Mouse (Mus musculus) forebrain, postnatal 0 days (tissue): ENCODE measurements around the gene Celf1. TPM values are rescaled to one million over a fixed set of nuclear protein-coding genes. Genes with fewer than 3 reads are reported as not detected.
A peak's percentile ranks its signal among the peaks of the same experiment; 100 is the strongest.
"Not testable (repeated sequence)": the region's sequence is repeated elsewhere in the genome, so short reads cannot be mapped to it uniquely, and the experiment has no call there.

ENCODE experiments used
- ATAC-seq: fragments of 200-750 bp; cut with Nextera tagmentation; 2 replicates; pipeline ENCODE4 v1.8.0; 2017; ENCODE audit warnings: mild to moderate bottlenecking, moderate library complexity
- DNase-seq: peaks from one replicate; pipeline ENCODE4 v3.0.0-alpha.2; 2015
- H3K27ac ChIP-seq: fragments of 300-500 bp; sonication (generic); 2 replicates; pipeline ENCODE4 v1.5.1; 2014; ENCODE audit warnings: low read depth, mild to moderate bottlenecking, antibody characterized with exemption, low read length, moderate library complexity, mixed read lengths
- H3K27me3 ChIP-seq: fragments of 300-500 bp; sonication (generic); 2 replicates; pipeline ENCODE4 v1.6.1; 2014; ENCODE audit warnings: mild to moderate bottlenecking, low read length, mixed read lengths; ENCODE audit not compliant: insufficient read depth
- H3K36me3 ChIP-seq: fragments of 300-500 bp; sonication (generic); 2 replicates; pipeline ENCODE4 v1.6.1; 2014; ENCODE audit warnings: mild to moderate bottlenecking, moderate library complexity; ENCODE audit not compliant: insufficient read depth
- H3K4me1 ChIP-seq: fragments of 300-500 bp; sonication (generic); 2 replicates; pipeline ENCODE4 v1.6.1; 2014; ENCODE audit warnings: antibody characterized with exemption; ENCODE audit not compliant: insufficient read depth
- H3K4me2 ChIP-seq: fragments of 300-500 bp; sonication (generic); 2 replicates; pipeline ENCODE4 v1.6.1; 2014; ENCODE audit warnings: low read depth, mild to moderate bottlenecking, moderate library complexity
- H3K4me3 ChIP-seq: fragments of 300-500 bp; sonication (generic); 2 replicates; pipeline ENCODE4 v1.5.1; 2014; ENCODE audit warnings: low read depth, low read length, mixed read lengths
- H3K9ac ChIP-seq: fragments of 300-500 bp; sonication (generic); 2 replicates; pipeline ENCODE4 v1.6.1; 2014; ENCODE audit warnings: mild to moderate bottlenecking
- H3K9me3 ChIP-seq: fragments of 300-500 bp; sonication (generic); 2 replicates; pipeline ENCODE4 v1.6.1; 2016; ENCODE audit warnings: low read length
- CTCF ChIP-seq: sonication (generic); IDR thresholded peaks from 2 replicates; pipeline ENCODE4 v1.5.1; 2016; ENCODE audit warnings: antibody characterized with exemption, control low read depth, low read depth
- WGBS: fragments of 180-500 bp; shearing (Covaris S2); extraction: QIAGEN DNeasy Blood & Tissue Kit; methylation state at CpG from one replicate; pipeline ENCODE4 v1.1.7; 2014; 5-methylcytosine and 5-hydroxymethylcytosine counted together
- polyA plus RNA-seq: library from polyadenylated mRNA; unstranded; fragments of >200 nt; fragmentation: Nextera tagmentation; extraction: Ambion mirVana; gene quantifications from 2 replicates; pipeline ENCODE4 v1.2.1, GENCODE M21; 2015
- total RNA-seq: library from RNA; depleted of rRNA; stranded (reverse); fragments of >200 nt; gene quantifications from 2 replicates; pipeline ENCODE4 v1.2.3, GENCODE M21; 2014

The Celf1 gene
- total and polyA plus RNA-seq, 2 experiments from 2014 or later = 72.2 to 83.7 TPM

DNA sequence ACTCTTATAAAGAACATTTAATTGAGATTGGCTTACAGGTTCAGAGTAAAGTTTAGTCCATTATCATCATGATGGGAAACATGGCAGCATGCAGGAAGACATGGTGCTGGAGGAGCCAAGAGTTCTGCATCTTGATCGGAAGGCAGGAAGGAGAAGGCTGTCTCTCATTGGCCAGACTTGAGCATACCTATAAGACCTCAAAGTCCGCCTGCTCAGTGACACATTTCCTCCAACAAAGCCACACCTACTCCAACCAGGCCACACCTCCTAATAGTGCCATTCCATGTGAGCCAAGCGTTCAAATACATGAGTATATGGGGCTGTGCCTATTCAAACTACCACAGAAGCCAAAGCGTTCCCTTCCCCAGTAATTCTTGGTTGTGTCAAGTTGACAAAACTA is 91.0 kb downstream of the Celf1 start:
- no peaks in the 10 kb centered on the region for H3K4me1 ChIP-seq
- DNase-seq (no peak), ATAC-seq (no peak)
- no peaks in the 10 kb centered on the region for H3K36me3 ChIP-seq
- no peak overlapping the region for H3K4me3 ChIP-seq
- no peak overlapping the region for H3K4me2 ChIP-seq
- no peak overlapping the region for H3K9ac ChIP-seq
- no peak overlapping the region for H3K27ac ChIP-seq
- TF ChIP-seq CTCF = no peak
- H3K9me3 ChIP-seq = no peaks in the 10 kb centered on the region
- H3K27me3 ChIP-seq = no peaks in the 10 kb centered on the region
- 91% methylated on average over 4 of the region's 4 CpGs for WGBS

GRCm38 (mm10) chr2:91033000-91033399 is 92.8 kb downstream of the Celf1 start:
- no peak for ATAC-seq
- H3K9me3 ChIP-seq = no peaks in the 10 kb centered on the region
- no peaks in the 10 kb centered on the region for H3K4me1 ChIP-seq
- H3K36me3 ChIP-seq = no peaks in the 10 kb centered on the region
- no peak overlapping the region for H3K4me2 ChIP-seq
- no peaks in the 10 kb centered on the region for H3K27me3 ChIP-seq
- H3K27ac ChIP-seq = no peak overlapping the region
- no peak overlapping the region for H3K4me3 ChIP-seq
- no peak overlapping the region for H3K9ac ChIP-seq
- no peak for DNase-seq
- 14% methylated on average over 3 of the region's 3 CpGs for WGBS
- peak; percentile 24; the same call in 1 of the 2 replicates for TF ChIP-seq CTCF

DNA sequence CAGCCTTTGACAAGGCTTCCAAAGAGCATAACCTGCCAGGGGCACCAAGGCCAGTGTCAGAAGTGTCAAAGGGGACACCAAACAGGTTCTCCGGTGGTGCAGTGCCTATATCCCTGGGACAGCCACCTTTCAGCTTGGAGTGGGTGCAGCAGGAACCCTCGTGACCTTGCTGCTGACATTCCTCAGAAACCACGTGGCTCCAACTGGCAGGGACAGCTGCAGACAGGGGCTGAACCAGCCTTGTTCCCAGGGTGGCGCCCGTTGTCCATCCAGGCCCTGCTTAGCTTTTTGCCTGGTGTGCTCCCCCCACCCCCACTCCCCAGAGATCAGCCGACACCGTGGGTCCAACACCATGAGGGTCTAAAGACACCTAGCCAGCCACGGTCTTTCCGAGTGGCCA is 95.2 kb downstream of the Celf1 start, which contains the start of gene Rapsn:
Gene Rapsn, plus strand, starts transcription at position 236 of the 400 bp plus-strand sequence.
- Histone ChIP-seq H3K4me3 (no peak within 1 kb of the TSS), H3K27ac (no peak within 1 kb of the TSS), H3K9ac (no peak within 1 kb of the TSS), H3K27me3 (no peaks in the 10 kb centered on the region), H3K4me2 (no peak within 1 kb of the TSS), H3K36me3 (no peaks in the 10 kb centered on the region), H3K9me3 (no peaks in the 10 kb centered on the region), H3K4me1 (no peaks in the 10 kb centered on the region)
- WGBS = 75% methylated on average over 9 of the region's 9 CpGs
- TF ChIP-seq CTCF = no peak
- DNase-seq (no peak), ATAC-seq (no peak)

- Histone ChIP-seq H3K9ac (no peak overlapping the region), H3K27me3 (no peaks in the 10 kb centered on the region), H3K27ac (no peak overlapping the region), H3K36me3 (no peaks in the 10 kb centered on the region), H3K9me3 (no peaks in the 10 kb centered on the region), H3K4me1 (no peaks in the 10 kb centered on the region), H3K4me2 (no peak overlapping the region), H3K4me3 (no peak overlapping the region)
- ATAC-seq (no peak), DNase-seq (no peak)
- WGBS = 67% methylated on average over 8 of the region's 8 CpGs
- no peak for TF ChIP-seq CTCF
These were observed 101.6 kb downstream of the Celf1 start for GRCm38 (mm10) chr2:91041786-91042185.

DNA sequence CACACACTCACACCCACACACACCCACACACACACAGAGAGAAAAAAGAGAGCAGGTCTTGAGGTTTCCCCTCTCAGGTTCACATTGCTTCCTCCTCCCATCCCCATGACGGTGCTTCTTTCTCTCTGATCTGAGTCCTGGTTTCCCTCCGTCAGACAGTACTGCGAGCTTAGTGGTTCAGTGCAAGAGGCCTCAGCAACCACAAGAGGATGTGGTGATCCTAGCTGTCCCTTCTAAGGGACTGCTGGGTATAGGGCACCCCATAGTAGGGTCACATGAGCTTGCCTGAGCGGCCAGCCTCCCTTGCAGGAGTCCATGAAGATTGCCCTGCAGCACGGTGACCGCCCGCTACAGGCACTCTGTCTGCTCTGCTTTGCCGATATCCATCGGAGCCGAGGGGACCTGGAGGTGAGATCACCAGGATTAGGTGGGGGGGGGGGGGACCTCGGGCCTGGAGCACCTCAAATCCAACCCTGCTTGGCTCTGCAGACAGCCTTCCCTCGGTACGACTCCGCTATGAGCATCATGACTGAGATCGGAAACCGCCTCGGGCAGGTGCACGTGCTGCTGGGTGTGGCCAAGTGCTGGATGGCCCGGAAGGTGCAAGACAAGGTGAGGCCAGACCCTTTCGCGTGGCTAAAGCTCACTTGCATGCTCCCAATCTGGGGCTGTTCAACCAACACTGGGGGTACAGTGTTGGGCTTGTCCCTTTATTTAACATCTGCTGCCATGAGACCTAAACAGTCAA is 102.6 kb downstream of the Celf1 start:
- DNase-seq (no peak), ATAC-seq (no peak; the same call in 1 of the 2 replicates)
- TF ChIP-seq CTCF = no peak
- Histone ChIP-seq H3K4me3 (no peak overlapping the region), H3K9ac (no peak overlapping the region), H3K4me2 (no peak overlapping the region), H3K9me3 (no peaks in the 10 kb centered on the region), H3K36me3 (no peaks in the 10 kb centered on the region), H3K4me1 (no peaks in the 10 kb centered on the region), H3K27me3 (no peaks in the 10 kb centered on the region), H3K27ac (no peak overlapping the region)
- WGBS = 67% methylated on average over 21 of the region's 21 CpGs

DNA sequence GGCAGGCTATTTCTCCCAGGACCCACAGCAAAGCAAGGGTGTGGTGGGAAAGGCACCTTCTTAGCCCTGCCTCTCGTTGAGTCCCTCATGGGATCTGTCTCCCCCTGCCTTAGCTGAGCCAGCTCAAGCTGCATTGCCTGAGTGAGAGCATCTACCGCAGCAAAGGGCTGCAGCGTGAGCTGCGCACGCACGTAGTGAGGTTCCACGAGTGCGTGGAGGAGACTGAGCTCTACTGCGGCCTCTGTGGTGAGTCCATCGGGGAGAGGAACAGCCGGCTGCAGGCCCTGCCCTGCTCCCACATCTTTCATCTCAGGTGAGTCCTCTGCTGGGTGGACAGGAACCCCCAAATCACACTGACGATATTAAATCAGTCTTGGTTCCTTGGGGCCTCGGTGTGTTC is 104.5 kb downstream of the Celf1 start:
- no peaks in the 10 kb centered on the region for H3K27me3 ChIP-seq
- 83% methylated on average over 13 of the region's 13 CpGs for WGBS
- no peaks in the 10 kb centered on the region for H3K36me3 ChIP-seq
- ATAC-seq (no peak), DNase-seq (no peak)
- no peaks in the 10 kb centered on the region for H3K9me3 ChIP-seq
- TF ChIP-seq CTCF = no peak
- H3K27ac ChIP-seq = no peak overlapping the region
- no peak overlapping the region for H3K9ac ChIP-seq
- H3K4me1 ChIP-seq = no peaks in the 10 kb centered on the region
- H3K4me2 ChIP-seq = no peak overlapping the region
- H3K4me3 ChIP-seq = no peak overlapping the region

DNA sequence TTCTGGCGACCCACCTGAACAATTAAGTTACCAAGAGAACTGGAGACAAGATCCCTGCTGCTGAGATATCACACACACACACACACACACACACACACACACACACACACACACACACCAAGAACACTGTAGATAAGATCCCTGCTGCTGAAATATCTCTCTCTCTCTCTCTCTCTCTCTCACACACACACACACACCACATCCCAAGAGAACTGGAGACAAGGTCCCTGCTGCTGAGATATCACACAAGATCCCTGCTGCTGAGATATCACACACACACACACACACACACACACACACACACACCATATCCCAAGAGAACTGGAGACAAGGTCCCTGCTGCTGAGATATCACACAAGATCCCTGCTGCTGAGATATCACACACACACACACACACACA is 105.6 kb downstream of the Celf1 start:
- not testable (repeated sequence) for ATAC-seq, H3K27ac ChIP-seq, H3K9ac ChIP-seq, H3K4me2 ChIP-seq, H3K27me3 ChIP-seq, H3K4me1 ChIP-seq, H3K9me3 ChIP-seq, H3K4me3 ChIP-seq, DNase-seq, H3K36me3 ChIP-seq
- WGBS = 100% methylated on average over 1 of the region's 1 CpGs
